Mouse (Mus musculus): ENCODE data around the gene A730071L15Rik.

GRCm38 (mm10) chr11:6187399-6187798, 12.4 kb upstream of the A730071L15Rik start:
- TF ChIP-seq CTCF (IDR thresholded peaks at IDR 0.05; ENCODE audit: low read depth, low read length) (no peak), POLR2AphosphoS5 (IDR thresholded peaks at IDR 0.05; ENCODE audit: insufficient replicate concordance, low read depth, low read length) (no peak)
